Mouse (Mus musculus) forebrain, embryonic 13.5 days (tissue): Measurements from ENCODE around the gene Fam207a. TPM values are rescaled to one million over a fixed set of nuclear protein-coding genes. Genes with fewer than 3 reads are reported as not detected.

Source experiments
- ATAC-seq: fragments of 200-750 bp; cut with Nextera tagmentation; 2 replicates; pipeline ENCODE4 v1.8.0; 2017
- H3K27ac ChIP-seq: fragments of 300-500 bp; sonication (generic); 2 replicates; pipeline ENCODE4 v1.5.1; 2015; ENCODE audit warnings: inconsistent platforms, mild to moderate bottlenecking, moderate library complexity
- H3K27me3 ChIP-seq: fragments of 300-500 bp; sonication (generic); 2 replicates; pipeline ENCODE4 v1.6.1; 2015; ENCODE audit warnings: mild to moderate bottlenecking, inconsistent platforms
- H3K36me3 ChIP-seq: fragments of 300-500 bp; sonication (generic); 2 replicates; pipeline ENCODE4 v1.6.1; 2015; ENCODE audit warnings: mild to moderate bottlenecking, inconsistent platforms; ENCODE audit not compliant: poor library complexity, severe bottlenecking
- H3K4me1 ChIP-seq: fragments of 300-500 bp; sonication (generic); 2 replicates; pipeline ENCODE4 v1.6.1; 2015; ENCODE audit warnings: inconsistent platforms
- H3K4me2 ChIP-seq: fragments of 300-500 bp; sonication (generic); 2 replicates; pipeline ENCODE4 v1.6.1; 2015; ENCODE audit warnings: inconsistent platforms, mild to moderate bottlenecking, moderate library complexity
- H3K4me3 ChIP-seq: fragments of 300-500 bp; sonication (generic); 2 replicates; pipeline ENCODE4 v1.5.1; 2015; ENCODE audit warnings: mild to moderate bottlenecking, inconsistent platforms
- H3K9ac ChIP-seq: fragments of 300-500 bp; sonication (generic); 2 replicates; pipeline ENCODE4 v1.6.1; 2015; ENCODE audit warnings: mild to moderate bottlenecking, inconsistent platforms
- H3K9me3 ChIP-seq: fragments of 300-500 bp; sonication (generic); replicated peaks from 2 replicates; pipeline ENCODE4 v1.6.1; 2016; ENCODE audit warnings: inconsistent platforms
- whole genome bisulfite sequencing: fragments of 180-500 bp; shearing (Covaris S2); methylation state at CpG from one replicate; pipeline ENCODE4 v1.1.7; 2015; 5-methylcytosine and 5-hydroxymethylcytosine counted together
- polyA plus RNA-seq: library from polyadenylated mRNA; unstranded; fragments of >200 nt; fragmentation: Nextera tagmentation; extraction: Ambion mirVana; gene quantifications from 2 replicates; pipeline ENCODE4 v1.2.1, GENCODE M21; 2015

Fam207a gene
- polyA plus RNA-seq, 1 experiment from 2014 or later = 37.5 TPM

DNA sequence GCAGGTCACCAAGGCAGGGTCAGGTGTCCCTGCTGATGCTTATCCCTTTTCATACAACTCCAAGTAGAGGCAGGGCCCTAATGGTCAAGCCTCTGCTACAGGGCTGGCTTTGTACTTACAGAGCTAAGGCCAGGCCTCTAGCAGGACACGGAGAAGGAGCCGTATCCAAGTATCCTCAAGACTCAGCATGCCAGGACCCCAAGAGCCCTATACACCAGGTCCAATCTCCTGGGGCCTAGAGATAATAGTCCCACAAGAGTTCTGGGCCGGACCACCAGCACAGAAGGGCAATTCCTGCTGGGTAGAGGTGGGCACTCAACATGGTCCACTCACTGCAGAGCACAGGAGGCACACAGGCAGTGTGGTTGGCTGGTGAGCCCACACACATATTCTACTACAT lies 6.8 kb downstream of the Fam207a start:
- Histone ChIP-seq H3K9ac (no peak overlapping the region), H3K4me3 (no peak overlapping the region), H3K36me3 (peaks cover 86% of the 10 kb centered on the region), H3K4me2 (no peak overlapping the region), H3K27me3 (no peaks in the 10 kb centered on the region), H3K4me1 (peaks cover 5% of the 10 kb centered on the region; the same call in 1 of the 2 replicates), H3K27ac (no peak overlapping the region), H3K9me3 (no peaks in the 10 kb centered on the region)
- no peak for ATAC-seq
- WGBS = 96% methylated on average over 3 of the region's 3 CpGs

- H3K9me3 ChIP-seq = no peaks in the 10 kb centered on the region
- no peak overlapping the region for H3K9ac ChIP-seq
- no peaks in the 10 kb centered on the region for H3K27me3 ChIP-seq
- H3K36me3 ChIP-seq = peaks cover 86% of the 10 kb centered on the region
- no peak overlapping the region for H3K27ac ChIP-seq
- WGBS = 93% methylated on average over 4 of the region's 4 CpGs
- H3K4me1 ChIP-seq = peaks cover 5% of the 10 kb centered on the region; the same call in 1 of the 2 replicates
- H3K4me2 ChIP-seq = no peak overlapping the region
- no peak for ATAC-seq
- H3K4me3 ChIP-seq = no peak overlapping the region
Observed at GRCm38 (mm10) chr10:77507779-77508178, 7.8 kb downstream of the Fam207a start.

- no peak for ATAC-seq
- peaks cover 85% of the 10 kb centered on the region for H3K36me3 ChIP-seq
- no peak overlapping the region for H3K4me2 ChIP-seq
- H3K9ac ChIP-seq = no peak overlapping the region
- peaks cover 5% of the 10 kb centered on the region; the same call in 1 of the 2 replicates for H3K4me1 ChIP-seq
- H3K27me3 ChIP-seq = no peaks in the 10 kb centered on the region
- H3K4me3 ChIP-seq = no peak overlapping the region
- no peaks in the 10 kb centered on the region for H3K9me3 ChIP-seq
- WGBS = 92% methylated on average over 13 of the region's 13 CpGs
- H3K27ac ChIP-seq = no peak overlapping the region
Observed at GRCm38 (mm10) chr10:77506961-77507577, 8.5 kb downstream of the Fam207a start.

DNA sequence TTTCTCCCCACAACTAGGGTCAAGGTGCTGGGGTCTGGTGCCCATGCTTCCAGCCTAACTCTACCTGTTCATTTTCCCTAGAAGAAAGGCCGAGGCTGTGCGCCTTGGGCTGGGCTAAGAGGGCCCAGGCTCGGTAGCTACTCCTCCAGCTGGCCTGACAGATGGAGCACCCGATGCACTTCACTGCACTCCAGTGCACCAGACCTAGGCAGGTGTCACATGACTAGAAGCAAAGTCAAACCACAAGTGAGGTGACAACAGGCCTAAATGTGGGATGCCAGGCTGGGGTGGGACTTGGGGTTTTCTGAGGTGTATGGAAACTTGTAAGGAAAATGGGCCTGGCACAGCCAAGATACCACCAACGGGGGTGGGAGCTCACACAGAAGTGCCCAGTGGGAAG lies 9.1 kb downstream of the Fam207a start:
- Histone ChIP-seq H3K36me3 (peaks cover 85% of the 10 kb centered on the region), H3K27ac (no peak overlapping the region), H3K9ac (no peak overlapping the region), H3K9me3 (no peaks in the 10 kb centered on the region), H3K4me3 (no peak overlapping the region), H3K4me1 (peaks cover 5% of the 10 kb centered on the region; the same call in 1 of the 2 replicates), H3K27me3 (no peaks in the 10 kb centered on the region), H3K4me2 (no peak overlapping the region)
- ATAC-seq = no peak
- 88% methylated on average over 5 of the region's 5 CpGs for WGBS

- no peaks in the 10 kb centered on the region for H3K9me3 ChIP-seq
- H3K27me3 ChIP-seq = no peaks in the 10 kb centered on the region
- peaks cover 83% of the 10 kb centered on the region for H3K36me3 ChIP-seq
- no peak overlapping the region for H3K4me2 ChIP-seq
- WGBS = 95% methylated on average over 6 of the region's 6 CpGs
- H3K4me1 ChIP-seq = 0 out of 2 replicates have a peak, but pooled peaks cover under 1% of the 10 kb centered on the region
- H3K4me3 ChIP-seq = no peak overlapping the region
- H3K9ac ChIP-seq = no peak overlapping the region
- no peak for ATAC-seq
- no peak overlapping the region for H3K27ac ChIP-seq
Observed at GRCm38 (mm10) chr10:77504143-77504542, 11.4 kb downstream of the Fam207a start.

DNA sequence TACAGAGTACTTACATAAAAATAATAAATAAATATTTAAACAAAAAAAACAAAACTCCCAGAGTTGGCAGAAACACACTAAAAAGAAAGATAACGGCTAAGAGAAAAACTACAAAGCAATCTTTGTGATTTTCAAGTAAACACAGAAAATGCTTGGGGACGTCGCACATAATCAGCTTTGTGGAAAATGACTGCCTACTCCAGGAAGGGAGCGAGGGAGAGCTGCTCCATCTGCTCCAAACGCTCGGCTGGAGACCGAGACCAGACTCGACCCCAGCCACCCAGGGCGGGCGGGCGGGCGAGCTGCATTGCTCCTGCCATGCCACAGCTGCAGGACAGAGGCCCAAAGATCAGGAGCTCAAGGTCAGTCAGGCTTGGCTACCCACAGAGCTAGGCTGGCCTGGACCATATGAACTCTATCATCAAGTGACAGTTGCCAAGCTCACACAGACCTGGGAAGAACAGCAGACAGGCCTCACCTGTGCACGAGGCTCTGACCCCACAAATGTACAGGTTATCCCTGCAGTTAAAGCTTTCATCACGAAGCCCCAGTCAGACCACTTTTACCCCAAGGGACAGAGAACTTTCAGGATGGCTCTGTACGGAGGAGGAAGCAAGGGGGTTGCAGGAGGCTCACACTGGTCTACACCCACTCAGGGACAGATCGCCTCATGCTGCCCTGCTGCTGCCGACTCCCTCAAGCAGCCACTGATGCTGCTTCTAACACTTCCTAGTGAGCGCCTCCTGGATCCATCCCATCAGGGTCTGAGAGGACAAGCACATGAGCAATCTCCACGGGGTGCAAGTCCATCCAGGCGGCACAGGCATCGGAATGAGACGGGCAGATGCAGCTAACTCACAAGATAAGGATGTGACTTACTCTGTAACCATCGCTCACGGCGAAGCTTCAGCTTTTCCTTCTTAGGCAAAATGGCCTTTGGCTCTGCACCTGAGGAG lies 12.3 kb downstream of the Fam207a start:
- H3K4me1 ChIP-seq = no peaks in the 10 kb centered on the region
- no peak overlapping the region for H3K9ac ChIP-seq
- no peak for ATAC-seq
- no peaks in the 10 kb centered on the region for H3K27me3 ChIP-seq
- peaks cover 82% of the 10 kb centered on the region for H3K36me3 ChIP-seq
- WGBS = 89% methylated on average over 25 of the region's 25 CpGs
- no peaks in the 10 kb centered on the region for H3K9me3 ChIP-seq
- H3K4me2 ChIP-seq = no peak overlapping the region
- no peak overlapping the region; the same call in 1 of the 2 replicates for H3K27ac ChIP-seq
- no peak overlapping the region for H3K4me3 ChIP-seq

DNA sequence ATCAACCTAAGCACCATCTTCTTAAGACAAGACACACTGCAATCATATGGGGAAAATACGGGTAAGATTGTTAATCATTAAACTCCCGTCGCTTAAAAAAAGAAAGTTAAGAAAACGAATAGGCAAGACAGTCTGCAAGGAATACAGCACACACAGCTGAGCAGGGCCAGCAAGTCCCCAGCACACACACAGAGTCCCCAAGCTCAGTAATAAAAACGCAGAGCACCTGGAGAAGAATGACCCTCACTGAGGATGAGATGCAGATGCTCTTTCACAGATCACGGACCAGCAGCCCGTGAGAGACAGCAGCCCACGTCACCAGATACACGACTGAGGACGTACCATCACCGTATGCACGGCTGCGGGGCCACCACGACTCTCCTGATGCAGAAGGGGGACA lies 14.9 kb downstream of the Fam207a start:
- 91% methylated on average over 14 of the region's 14 CpGs for WGBS
- no peak overlapping the region for H3K4me3 ChIP-seq
- peaks cover 81% of the 10 kb centered on the region for H3K36me3 ChIP-seq
- no peaks in the 10 kb centered on the region for H3K4me1 ChIP-seq
- no peak overlapping the region for H3K27ac ChIP-seq
- no peak for ATAC-seq
- no peaks in the 10 kb centered on the region for H3K27me3 ChIP-seq
- H3K4me2 ChIP-seq = no peak overlapping the region
- no peak overlapping the region for H3K9ac ChIP-seq
- no peaks in the 10 kb centered on the region for H3K9me3 ChIP-seq

GRCm38 (mm10) chr10:77498254-77498653 lies 17.3 kb downstream of the Fam207a start:
- Histone ChIP-seq H3K4me2 (no peak overlapping the region), H3K27me3 (no peaks in the 10 kb centered on the region), H3K36me3 (peaks cover 86% of the 10 kb centered on the region), H3K4me1 (no peaks in the 10 kb centered on the region), H3K9me3 (no peaks in the 10 kb centered on the region), H3K9ac (no peak overlapping the region), H3K4me3 (no peak overlapping the region), H3K27ac (no peak overlapping the region)
- 90% methylated on average over 6 of the region's 6 CpGs for WGBS
- no peak for ATAC-seq

GRCm38 (mm10) chr10:77497185-77497584 lies 18.4 kb downstream of the Fam207a start:
- Histone ChIP-seq H3K27me3 (no peaks in the 10 kb centered on the region), H3K9ac (no peak overlapping the region), H3K4me3 (no peak overlapping the region), H3K4me1 (no peaks in the 10 kb centered on the region), H3K36me3 (peaks cover 84% of the 10 kb centered on the region), H3K9me3 (no peaks in the 10 kb centered on the region), H3K27ac (no peak overlapping the region), H3K4me2 (no peak overlapping the region)
- no peak for ATAC-seq
- WGBS = 95% methylated on average over 13 of the region's 13 CpGs

GRCm38 (mm10) chr10:77492885-77493284 lies 22.7 kb downstream of the Fam207a start:
- ATAC-seq = no peak
- Histone ChIP-seq H3K36me3 (peaks cover 86% of the 10 kb centered on the region), H3K4me2 (no peak overlapping the region), H3K4me3 (no peak overlapping the region), H3K4me1 (no peaks in the 10 kb centered on the region), H3K27ac (no peak overlapping the region), H3K27me3 (no peaks in the 10 kb centered on the region), H3K9ac (no peak overlapping the region), H3K9me3 (no peaks in the 10 kb centered on the region)
- 94% methylated on average over 3 of the region's 3 CpGs for WGBS

- no peak for ATAC-seq
- H3K36me3 ChIP-seq = peaks cover 86% of the 10 kb centered on the region
- H3K27ac ChIP-seq = no peak overlapping the region
- no peaks in the 10 kb centered on the region for H3K4me1 ChIP-seq
- H3K4me2 ChIP-seq = no peak overlapping the region
- H3K9ac ChIP-seq = no peak overlapping the region
- 89% methylated on average over 6 of the region's 6 CpGs for WGBS
- H3K27me3 ChIP-seq = no peaks in the 10 kb centered on the region
- no peak overlapping the region for H3K4me3 ChIP-seq
- H3K9me3 ChIP-seq = no peaks in the 10 kb centered on the region
Observed at GRCm38 (mm10) chr10:77491585-77491984, 24.0 kb downstream of the Fam207a start.

GRCm38 (mm10) chr10:77488168-77488567 lies 27.4 kb downstream of the Fam207a start:
- no peaks in the 10 kb centered on the region for H3K9me3 ChIP-seq
- WGBS = 97% methylated on average over 7 of the region's 7 CpGs
- no peak overlapping the region for H3K9ac ChIP-seq
- ATAC-seq = no peak
- no peak overlapping the region for H3K27ac ChIP-seq
- no peak overlapping the region for H3K4me3 ChIP-seq
- H3K4me1 ChIP-seq = no peaks in the 10 kb centered on the region
- peaks cover 66% of the 10 kb centered on the region for H3K36me3 ChIP-seq
- no peaks in the 10 kb centered on the region for H3K27me3 ChIP-seq
- H3K4me2 ChIP-seq = no peak overlapping the region
